Mouse (Mus musculus): ENCODE results near the gene Anks6. TPM values are rescaled to one million over a fixed set of nuclear protein-coding genes. Genes with fewer than 3 reads are reported as not detected.
A peak's percentile ranks its signal among the peaks of the same experiment; 100 is the strongest.
"Not testable (repeated sequence)": the region's sequence is repeated elsewhere in the genome, so short reads cannot be mapped to it uniquely, and the experiment has no call there.

Anks6 gene
- polyA plus RNA-seq, 1 experiment from 2014 or later, result 4.8 TPM

DNA sequence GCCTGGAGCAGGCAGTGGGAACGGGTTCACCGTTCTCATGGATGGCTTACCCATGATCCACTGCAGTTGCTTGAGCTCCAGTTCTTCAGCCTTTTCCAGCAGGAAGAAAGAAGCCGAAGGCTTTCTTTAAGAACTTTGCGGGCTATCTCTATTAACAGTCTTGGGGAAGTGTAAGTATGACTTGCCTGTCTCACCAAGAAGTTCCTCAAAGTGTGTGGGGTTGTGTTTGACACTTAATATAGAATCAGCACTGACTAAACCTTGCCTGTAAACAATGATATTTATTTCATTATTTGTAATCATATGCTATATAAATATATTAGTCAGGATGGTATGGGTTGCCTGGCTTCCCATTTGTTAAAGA, 23.4 kb upstream of the Anks6 start:
- no peak overlapping the region for H3K9ac ChIP-seq (replicated peaks; ENCODE audit: low read depth, low read length)
- ATAC-seq (ENCODE audit: insufficient number of reproducible peaks, insufficient read depth, low FRiP score, low read depth), result no peak
- H3K27ac ChIP-seq (ENCODE audit: low read length), result no peak overlapping the region
- no peaks in the 10 kb centered on the region for H3K9me3 ChIP-seq (ENCODE audit: control insufficient read depth, low read depth, low read length)
- no peaks in the 10 kb centered on the region for H3K27me3 ChIP-seq (ENCODE audit: control insufficient read depth, insufficient read depth, low read length)
- no peaks in the 10 kb centered on the region for H3K4me1 ChIP-seq (ENCODE audit: control insufficient read depth, insufficient read depth, low read length)
- WGBS, result 89% methylated on average over 4 of the region's 4 CpGs
- no peaks in the 10 kb centered on the region for H3K36me3 ChIP-seq (ENCODE audit: control insufficient read depth, insufficient read depth, low read length)
- no peak overlapping the region for H3K4me3 ChIP-seq (ENCODE audit: low read depth, low read length)
- H3K4me2 ChIP-seq (replicated peaks; ENCODE audit: low read depth, low read length), result no peak overlapping the region

DNA sequence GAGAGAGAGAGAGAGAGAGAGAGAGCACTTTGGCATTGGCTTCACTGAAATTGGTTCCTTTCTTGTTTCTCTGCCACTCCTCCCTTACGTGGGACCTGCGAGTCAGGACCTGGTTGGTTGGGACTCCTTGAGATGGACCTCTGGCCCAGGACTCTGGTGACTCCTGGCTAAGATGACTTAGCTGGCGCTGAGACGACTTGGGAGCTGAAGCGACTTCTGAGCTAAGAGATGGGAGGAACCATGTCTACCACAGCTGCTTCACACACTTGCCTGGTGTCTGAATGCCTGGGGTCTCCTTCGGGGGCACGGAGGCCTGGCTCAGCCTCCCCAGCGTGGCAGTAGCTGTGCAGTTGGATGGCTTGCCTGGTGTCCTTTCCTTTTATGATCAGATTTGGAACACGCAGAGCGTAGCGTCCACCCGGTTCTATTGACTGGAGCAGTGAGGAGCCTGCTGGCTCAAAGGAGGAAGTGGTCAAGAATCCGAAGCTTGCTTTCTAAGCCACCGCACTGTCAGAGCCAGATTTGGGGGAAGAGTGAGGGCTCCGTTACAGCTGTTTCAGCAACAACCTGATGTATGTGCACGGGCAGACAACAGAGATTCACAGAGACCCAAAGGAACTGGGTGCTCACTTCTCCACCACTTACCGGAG, 22.9 kb upstream of the Anks6 start:
- Histone ChIP-seq H3K4me1 (ENCODE audit: control insufficient read depth, insufficient read depth, low read length) (no peaks in the 10 kb centered on the region), H3K4me3 (ENCODE audit: low read depth, low read length) (no peak overlapping the region), H3K27ac (ENCODE audit: low read length) (no peak overlapping the region), H3K36me3 (ENCODE audit: control insufficient read depth, insufficient read depth, low read length) (no peaks in the 10 kb centered on the region), H3K4me2 (replicated peaks; ENCODE audit: low read depth, low read length) (no peak overlapping the region), H3K9me3 (ENCODE audit: control insufficient read depth, low read depth, low read length) (no peaks in the 10 kb centered on the region), H3K27me3 (ENCODE audit: control insufficient read depth, insufficient read depth, low read length) (no peaks in the 10 kb centered on the region), H3K9ac (replicated peaks; ENCODE audit: low read depth, low read length) (no peak overlapping the region)
- WGBS, result 86% methylated on average over 17 of the region's 17 CpGs
- no peak for ATAC-seq (ENCODE audit: insufficient number of reproducible peaks, insufficient read depth, low FRiP score, low read depth)

DNA sequence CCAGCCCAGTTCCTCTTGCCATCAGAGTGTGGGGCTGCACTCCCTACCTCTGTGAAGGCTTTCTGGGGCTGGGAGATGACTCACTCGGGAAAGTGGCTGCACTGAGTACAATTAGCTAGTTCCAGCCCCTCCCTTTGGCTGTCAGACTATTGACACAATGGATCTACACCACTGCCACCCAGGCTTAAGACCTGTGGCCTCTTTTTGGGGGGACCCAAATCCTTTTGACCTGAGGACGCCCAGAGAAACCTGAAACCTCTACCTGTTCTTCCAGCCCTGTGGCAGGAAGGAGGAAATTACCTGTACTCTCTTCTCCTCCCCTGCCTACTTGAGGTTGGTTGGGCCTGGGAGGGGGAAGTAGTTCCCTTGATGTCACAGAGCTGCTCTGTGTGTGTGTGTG, 17.8 kb upstream of the Anks6 start:
- Histone ChIP-seq H3K36me3 (ENCODE audit: control insufficient read depth, insufficient read depth, low read length) (no peaks in the 10 kb centered on the region), H3K27me3 (ENCODE audit: control insufficient read depth, insufficient read depth, low read length) (no peaks in the 10 kb centered on the region), H3K9ac (replicated peaks; ENCODE audit: low read depth, low read length) (no peak overlapping the region), H3K4me2 (replicated peaks; ENCODE audit: low read depth, low read length) (no peak overlapping the region), H3K27ac (ENCODE audit: low read length) (no peak overlapping the region), H3K9me3 (ENCODE audit: control insufficient read depth, low read depth, low read length) (no peaks in the 10 kb centered on the region), H3K4me3 (ENCODE audit: low read depth, low read length) (no peak overlapping the region), H3K4me1 (ENCODE audit: control insufficient read depth, insufficient read depth, low read length) (no peaks in the 10 kb centered on the region)
- WGBS, result 39% methylated on average over 2 of the region's 2 CpGs
- peak; percentile 82 for ATAC-seq (ENCODE audit: insufficient number of reproducible peaks, insufficient read depth, low FRiP score, low read depth)

DNA sequence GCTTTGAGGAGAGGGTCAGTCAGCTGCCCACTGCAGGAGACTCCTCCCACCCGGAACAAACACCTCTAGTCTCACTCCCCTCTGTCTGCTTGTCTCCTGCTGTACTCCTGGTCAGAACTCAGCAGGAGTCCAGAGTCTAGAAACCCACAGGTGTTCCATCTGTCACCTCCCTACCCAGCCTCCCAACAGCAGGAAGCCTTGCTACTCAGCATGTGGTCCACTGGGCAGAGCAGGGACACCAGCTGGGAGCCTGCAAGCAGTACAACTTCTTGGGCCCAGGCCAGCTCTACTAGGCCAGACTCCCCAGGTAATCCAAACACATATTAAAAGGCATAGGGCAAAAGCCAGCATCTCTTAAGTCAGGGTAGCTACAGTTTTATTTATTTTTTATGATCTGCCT, 3.7 kb upstream of the Anks6 start:
- Histone ChIP-seq H3K9me3 (ENCODE audit: control insufficient read depth, low read depth, low read length) (no peaks in the 10 kb centered on the region), H3K4me2 (replicated peaks; ENCODE audit: low read depth, low read length) (no peak overlapping the region), H3K9ac (replicated peaks; ENCODE audit: low read depth, low read length) (no peak overlapping the region), H3K27ac (ENCODE audit: low read length) (no peak overlapping the region), H3K27me3 (ENCODE audit: control insufficient read depth, insufficient read depth, low read length) (no peaks in the 10 kb centered on the region), H3K4me3 (ENCODE audit: low read depth, low read length) (no peak overlapping the region), H3K36me3 (ENCODE audit: control insufficient read depth, insufficient read depth, low read length) (no peaks in the 10 kb centered on the region), H3K4me1 (ENCODE audit: control insufficient read depth, insufficient read depth, low read length) (peaks cover 3% of the 10 kb centered on the region; the same call in 1 of the 2 replicates)
- no peak for ATAC-seq (ENCODE audit: insufficient number of reproducible peaks, insufficient read depth, low FRiP score, low read depth)
- 11% methylated on average over 1 of the region's 1 CpGs for WGBS

DNA sequence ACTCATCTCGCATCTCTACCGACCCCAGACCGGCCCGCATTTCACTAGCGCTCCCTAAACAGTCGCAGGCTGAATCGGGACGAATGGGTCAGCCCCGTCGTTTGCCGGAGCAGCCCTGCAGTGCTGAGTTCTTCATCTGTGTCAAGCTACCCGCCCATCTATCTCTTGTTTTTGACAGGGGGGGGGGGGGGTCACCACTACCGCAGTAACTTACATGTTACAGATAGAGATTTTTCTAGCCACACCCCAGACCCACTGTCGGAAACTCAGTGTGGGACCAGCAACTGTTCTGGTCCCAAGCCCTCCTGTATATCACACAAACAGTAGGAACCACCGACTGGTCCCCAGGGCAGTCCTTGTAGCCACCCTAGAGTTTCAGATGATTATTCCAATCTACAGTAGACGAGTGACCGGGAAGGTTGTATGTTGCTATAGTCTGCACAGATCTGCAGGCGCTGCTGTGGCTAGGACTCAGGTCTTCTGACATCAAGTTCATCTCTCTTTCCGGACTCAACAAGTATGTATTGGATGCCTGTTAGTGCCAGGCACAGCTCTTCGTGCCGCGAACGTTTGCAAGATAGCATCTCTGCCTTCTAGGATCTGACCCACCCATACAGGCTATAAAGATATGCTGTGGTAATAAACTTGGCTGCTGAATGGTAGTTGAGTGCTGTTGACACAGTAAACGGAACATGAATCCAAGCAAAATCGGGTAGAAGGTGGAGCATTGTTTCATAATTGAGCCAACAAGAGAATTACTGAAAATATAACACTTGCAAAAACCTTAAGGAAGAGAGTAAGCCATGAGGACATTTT, 491 bp upstream of the Anks6 start:
- ATAC-seq (ENCODE audit: insufficient number of reproducible peaks, insufficient read depth, low FRiP score, low read depth), result peak; percentile 14; the same call in 1 of the 2 replicates
- H3K4me3 ChIP-seq (ENCODE audit: low read depth, low read length), result peak overlapping the region; percentile 81
- H3K36me3 ChIP-seq (ENCODE audit: control insufficient read depth, insufficient read depth, low read length), result no peaks in the 10 kb centered on the region
- no peaks in the 10 kb centered on the region for H3K27me3 ChIP-seq (ENCODE audit: control insufficient read depth, insufficient read depth, low read length)
- WGBS, result 30% methylated on average over 25 of the region's 25 CpGs
- no peak overlapping the region for H3K27ac ChIP-seq (ENCODE audit: low read length)
- H3K4me2 ChIP-seq (replicated peaks; ENCODE audit: low read depth, low read length), result peak overlapping the region; percentile 62
- peak overlapping the region; percentile 81; the same call in 1 of the 2 replicates for H3K9ac ChIP-seq (replicated peaks; ENCODE audit: low read depth, low read length)
- H3K9me3 ChIP-seq (ENCODE audit: control insufficient read depth, low read depth, low read length), result no peaks in the 10 kb centered on the region
- H3K4me1 ChIP-seq (ENCODE audit: control insufficient read depth, insufficient read depth, low read length), result peaks cover 3% of the 10 kb centered on the region; the same call in 1 of the 2 replicates

DNA sequence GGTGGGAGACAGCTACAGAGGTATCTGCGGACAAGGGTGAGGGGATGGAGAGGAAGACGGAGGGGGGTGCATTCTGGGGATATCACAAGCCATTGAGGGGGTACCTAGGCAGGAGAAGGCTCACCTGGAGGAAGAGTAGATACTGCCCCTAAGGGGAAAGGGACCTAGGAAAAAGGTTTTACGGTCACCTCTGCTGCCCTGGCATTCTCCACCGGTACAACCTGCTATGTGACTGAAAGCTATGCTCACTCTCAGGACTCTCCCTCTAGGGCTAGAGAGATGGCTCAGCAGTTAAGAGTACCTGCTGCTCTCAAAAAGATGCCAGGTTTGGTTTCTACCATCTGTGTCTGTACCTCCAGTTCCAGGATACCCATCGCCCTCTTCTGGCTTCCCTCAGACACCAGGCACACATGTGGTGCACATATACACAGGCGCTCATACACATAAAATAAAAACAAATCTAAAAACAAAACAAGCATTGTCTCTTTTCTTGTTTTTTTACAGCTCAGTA, 1.6 kb downstream of the Anks6 start:
- Histone ChIP-seq H3K9ac (replicated peaks; ENCODE audit: low read depth, low read length) (no peak overlapping the region), H3K27me3 (ENCODE audit: control insufficient read depth, insufficient read depth, low read length) (no peaks in the 10 kb centered on the region), H3K27ac (ENCODE audit: low read length) (no peak overlapping the region), H3K4me1 (ENCODE audit: control insufficient read depth, insufficient read depth, low read length) (peaks cover 16% of the 10 kb centered on the region; the same call in 1 of the 2 replicates), H3K4me3 (ENCODE audit: low read depth, low read length) (no peak overlapping the region), H3K4me2 (replicated peaks; ENCODE audit: low read depth, low read length) (no peak overlapping the region), H3K9me3 (ENCODE audit: control insufficient read depth, low read depth, low read length) (no peaks in the 10 kb centered on the region), H3K36me3 (ENCODE audit: control insufficient read depth, insufficient read depth, low read length) (no peaks in the 10 kb centered on the region)
- no peak for ATAC-seq (ENCODE audit: insufficient number of reproducible peaks, insufficient read depth, low FRiP score, low read depth)
- WGBS, result 95% methylated on average over 6 of the region's 6 CpGs

DNA sequence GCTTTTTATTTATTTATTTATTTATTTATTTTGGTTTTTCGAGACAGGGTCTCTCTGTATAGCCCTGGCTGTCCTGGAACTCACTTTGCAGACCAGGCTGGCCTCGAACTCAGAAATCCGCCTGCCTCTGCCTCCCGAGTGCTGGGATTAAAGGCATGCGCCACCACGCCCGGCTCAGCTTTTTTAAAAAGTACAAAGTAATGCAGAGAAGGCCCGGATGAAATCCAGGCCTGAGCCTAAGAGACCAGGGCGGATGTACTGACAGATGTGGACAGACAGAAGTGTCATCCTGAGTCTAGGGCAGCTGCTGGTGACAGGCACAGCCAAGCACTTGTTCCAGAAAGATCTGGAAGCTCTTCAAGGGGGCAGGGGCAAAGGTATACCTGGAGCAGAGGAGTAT, 2.1 kb downstream of the Anks6 start:
- not testable (repeated sequence) for H3K27ac ChIP-seq (ENCODE audit: low read length); ATAC-seq (ENCODE audit: insufficient number of reproducible peaks, insufficient read depth, low FRiP score, low read depth); H3K9me3 ChIP-seq (ENCODE audit: control insufficient read depth, low read depth, low read length); H3K36me3 ChIP-seq (ENCODE audit: control insufficient read depth, insufficient read depth, low read length); H3K4me3 ChIP-seq (ENCODE audit: low read depth, low read length); H3K4me2 ChIP-seq (replicated peaks; ENCODE audit: low read depth, low read length); H3K9ac ChIP-seq (replicated peaks; ENCODE audit: low read depth, low read length); H3K27me3 ChIP-seq (ENCODE audit: control insufficient read depth, insufficient read depth, low read length)
- WGBS, result 93% methylated on average over 9 of the region's 9 CpGs
- peaks cover 18% of the 10 kb centered on the region; the same call in 1 of the 2 replicates for H3K4me1 ChIP-seq (ENCODE audit: control insufficient read depth, insufficient read depth, low read length)

DNA sequence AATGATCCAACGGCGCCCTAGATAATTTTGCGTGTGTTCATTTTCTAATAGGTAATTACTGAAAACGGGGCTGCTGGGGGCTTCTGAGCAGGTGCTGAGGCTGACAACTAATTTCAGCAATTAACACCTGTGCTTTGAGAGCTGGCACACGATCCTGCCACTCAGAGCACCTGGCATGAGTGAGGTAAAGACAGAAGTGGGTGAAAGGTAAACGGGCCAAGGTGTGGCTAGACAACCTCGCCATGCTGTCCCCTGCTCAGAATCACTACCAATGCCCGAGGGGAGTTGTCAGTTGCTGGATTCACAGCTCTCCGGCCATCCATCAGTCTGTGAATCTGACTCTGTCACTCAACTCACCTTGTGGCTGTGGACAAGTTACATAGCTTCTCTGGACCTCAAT, 5.3 kb downstream of the Anks6 start:
- no peak overlapping the region for H3K27ac ChIP-seq (ENCODE audit: low read length)
- no peaks in the 10 kb centered on the region for H3K36me3 ChIP-seq (ENCODE audit: control insufficient read depth, insufficient read depth, low read length)
- no peaks in the 10 kb centered on the region for H3K9me3 ChIP-seq (ENCODE audit: control insufficient read depth, low read depth, low read length)
- H3K27me3 ChIP-seq (ENCODE audit: control insufficient read depth, insufficient read depth, low read length), result no peaks in the 10 kb centered on the region
- H3K4me1 ChIP-seq (ENCODE audit: control insufficient read depth, insufficient read depth, low read length), result peaks cover 15% of the 10 kb centered on the region; the same call in 1 of the 2 replicates
- H3K9ac ChIP-seq (replicated peaks; ENCODE audit: low read depth, low read length), result no peak overlapping the region
- ATAC-seq (ENCODE audit: insufficient number of reproducible peaks, insufficient read depth, low FRiP score, low read depth), result no peak
- WGBS, result 50% methylated on average over 9 of the region's 9 CpGs
- H3K4me2 ChIP-seq (replicated peaks; ENCODE audit: low read depth, low read length), result 0 out of 2 replicates have a peak overlapping the region, but pooled peaks have one; percentile 1
- H3K4me3 ChIP-seq (ENCODE audit: low read depth, low read length), result no peak overlapping the region
